Mouse (Mus musculus) intestine, embryonic 15.5 days (tissue): ENCODE measurements around the gene Fkbpl. TPM values are rescaled to one million over a fixed set of nuclear protein-coding genes. Genes with fewer than 3 reads are reported as not detected.

Experiments used
- ATAC-seq: fragments of 200-750 bp; cut with Nextera tagmentation; 2 replicates; pipeline ENCODE4 v1.8.0; 2017; ENCODE audit warnings: moderate TSS enrichment, moderate library complexity
- H3K27ac ChIP-seq: fragments of 300-500 bp; sonication (generic); 2 replicates; pipeline ENCODE4 v1.5.1; 2015; ENCODE audit warnings: mild to moderate bottlenecking, inconsistent platforms
- H3K27me3 ChIP-seq: fragments of 300-500 bp; sonication (generic); replicated peaks from 2 replicates; pipeline ENCODE4 v1.6.1; 2015; ENCODE audit warnings: inconsistent platforms
- H3K36me3 ChIP-seq: fragments of 300-500 bp; sonication (generic); 2 replicates; pipeline ENCODE4 v1.6.1; 2015; ENCODE audit warnings: inconsistent platforms
- H3K4me1 ChIP-seq: fragments of 300-500 bp; sonication (generic); replicated peaks from 2 replicates; pipeline ENCODE4 v1.6.1; 2015; ENCODE audit warnings: inconsistent platforms
- H3K4me2 ChIP-seq: fragments of 300-500 bp; sonication (generic); replicated peaks from 2 replicates; pipeline ENCODE4 v1.6.1; 2015; ENCODE audit warnings: mild to moderate bottlenecking, inconsistent platforms
- H3K4me3 ChIP-seq: fragments of 300-500 bp; sonication (generic); replicated peaks from 2 replicates; pipeline ENCODE4 v1.5.1; 2015; ENCODE audit warnings: inconsistent platforms
- H3K9ac ChIP-seq: fragments of 300-500 bp; sonication (generic); 2 replicates; pipeline ENCODE4 v1.6.1; 2015; ENCODE audit warnings: inconsistent platforms
- H3K9me3 ChIP-seq: fragments of 300-500 bp; sonication (generic); 2 replicates; pipeline ENCODE4 v1.6.1; 2016; ENCODE audit warnings: inconsistent platforms
- WGBS: fragments of 180-500 bp; shearing (Covaris S2); methylation state at CpG from one replicate; pipeline ENCODE4 v1.1.7; 2015; 5-methylcytosine and 5-hydroxymethylcytosine counted together
- polyA plus RNA-seq: library from polyadenylated mRNA; unstranded; fragments of >200 nt; fragmentation: Nextera tagmentation; extraction: Ambion mirVana; gene quantifications from 2 replicates; pipeline ENCODE4 v1.2.1, GENCODE M21; 2015

The Fkbpl gene
- polyA plus RNA-seq, 1 experiment from 2014 or later = 13.7 TPM

GRCm38 (mm10) chr17:34651507-34652221 lies 7.1 kb downstream of the Fkbpl start:
- H3K36me3 ChIP-seq = peaks cover 6% of the 10 kb centered on the region
- 56% methylated on average over 19 of the region's 19 CpGs for WGBS

GRCm38 (mm10) chr17:34652546-34652945 lies 8.0 kb downstream of the Fkbpl start:
- WGBS = 96% methylated on average over 10 of the region's 10 CpGs
- Histone ChIP-seq H3K27me3 (no peaks in the 10 kb centered on the region), H3K4me3 (no peak overlapping the region), H3K9me3 (no peaks in the 10 kb centered on the region), H3K4me2 (no peak overlapping the region), H3K4me1 (peaks cover 34% of the 10 kb centered on the region), H3K27ac (no peak overlapping the region), H3K9ac (no peak overlapping the region), H3K36me3 (peaks cover 6% of the 10 kb centered on the region)
- no peak for ATAC-seq

More at GRCm38 (mm10) chr17:34651507-34652221, 7.1 kb downstream of the Fkbpl start:
- H3K27me3 ChIP-seq = no peaks in the 10 kb centered on the region
- H3K4me2 ChIP-seq = no peak overlapping the region
- no peaks in the 10 kb centered on the region for H3K9me3 ChIP-seq
- H3K9ac ChIP-seq = no peak overlapping the region
- ATAC-seq = no peak
- H3K4me1 ChIP-seq = peaks cover 28% of the 10 kb centered on the region
- H3K27ac ChIP-seq = no peak overlapping the region
- H3K4me3 ChIP-seq = no peak overlapping the region

GRCm38 (mm10) chr17:34652985-34653384 lies 8.4 kb downstream of the Fkbpl start:
- Histone ChIP-seq H3K4me3 (no peak overlapping the region), H3K4me2 (no peak overlapping the region), H3K4me1 (peaks cover 29% of the 10 kb centered on the region), H3K9ac (no peak overlapping the region), H3K27ac (no peak overlapping the region), H3K27me3 (no peaks in the 10 kb centered on the region), H3K9me3 (no peaks in the 10 kb centered on the region), H3K36me3 (peaks cover 6% of the 10 kb centered on the region)
- no peak for ATAC-seq
- WGBS = 94% methylated on average over 8 of the region's 8 CpGs

GRCm38 (mm10) chr17:34653746-34654285 lies 9.3 kb downstream of the Fkbpl start:
- H3K4me2 ChIP-seq = no peak overlapping the region
- no peak overlapping the region for H3K4me3 ChIP-seq
- peaks cover 26% of the 10 kb centered on the region for H3K4me1 ChIP-seq
- H3K9me3 ChIP-seq = no peaks in the 10 kb centered on the region
- H3K27me3 ChIP-seq = no peaks in the 10 kb centered on the region
- peaks cover 6% of the 10 kb centered on the region for H3K36me3 ChIP-seq
- no peak overlapping the region for H3K9ac ChIP-seq
- ATAC-seq = no peak
- 64% methylated on average over 9 of the region's 9 CpGs for WGBS
- H3K27ac ChIP-seq = no peak overlapping the region

- Histone ChIP-seq H3K9ac (no peak overlapping the region), H3K4me1 (peaks cover 28% of the 10 kb centered on the region), H3K27ac (peak overlapping the region; percentile 44; the same call in 1 of the 2 replicates), H3K36me3 (peaks cover 6% of the 10 kb centered on the region), H3K4me3 (no peak overlapping the region), H3K4me2 (no peak overlapping the region), H3K9me3 (no peaks in the 10 kb centered on the region), H3K27me3 (peaks cover 3% of the 10 kb centered on the region; the same call in 1 of the 2 replicates)
- no peak for ATAC-seq
- WGBS = 92% methylated on average over 13 of the region's 13 CpGs
These were observed 9.8 kb downstream of the Fkbpl start for GRCm38 (mm10) chr17:34654392-34654791.

GRCm38 (mm10) chr17:34655160-34655559 lies 10.6 kb downstream of the Fkbpl start:
- no peak overlapping the region for H3K4me2 ChIP-seq
- ATAC-seq = peak; percentile 30
- H3K9ac ChIP-seq = no peak overlapping the region
- no peak overlapping the region for H3K4me3 ChIP-seq
- peak overlapping the region; percentile 79 for H3K27ac ChIP-seq
- no peaks in the 10 kb centered on the region for H3K9me3 ChIP-seq
- H3K27me3 ChIP-seq = peaks cover 5% of the 10 kb centered on the region; the same call in 1 of the 2 replicates
- H3K36me3 ChIP-seq = peaks cover 4% of the 10 kb centered on the region; the same call in 1 of the 2 replicates
- H3K4me1 ChIP-seq = peaks cover 32% of the 10 kb centered on the region
- WGBS = 46% methylated on average over 7 of the region's 7 CpGs

- Histone ChIP-seq H3K9me3 (no peaks in the 10 kb centered on the region), H3K27ac (peak overlapping the region; percentile 79), H3K36me3 (peaks cover 4% of the 10 kb centered on the region; the same call in 1 of the 2 replicates), H3K27me3 (peaks cover 9% of the 10 kb centered on the region; the same call in 1 of the 2 replicates), H3K4me1 (peaks cover 36% of the 10 kb centered on the region), H3K9ac (no peak overlapping the region), H3K4me2 (no peak overlapping the region), H3K4me3 (no peak overlapping the region)
- 37% methylated on average over 4 of the region's 4 CpGs for WGBS
- peak; percentile 71 for ATAC-seq
These were observed 11.0 kb downstream of the Fkbpl start for GRCm38 (mm10) chr17:34655581-34655991.

- no peak overlapping the region for H3K4me2 ChIP-seq
- H3K4me3 ChIP-seq = no peak overlapping the region
- WGBS = 40% methylated on average over 8 of the region's 8 CpGs
- no peak overlapping the region for H3K9ac ChIP-seq
- H3K36me3 ChIP-seq = peaks cover 1% of the 10 kb centered on the region; the same call in 1 of the 2 replicates
- no peak for ATAC-seq
- H3K27me3 ChIP-seq = peaks cover 13% of the 10 kb centered on the region; the same call in 1 of the 2 replicates
- peaks cover 47% of the 10 kb centered on the region for H3K4me1 ChIP-seq
- H3K27ac ChIP-seq = peak overlapping the region; percentile 79; the same call in 1 of the 2 replicates
- H3K9me3 ChIP-seq = no peaks in the 10 kb centered on the region
These were observed 12.1 kb downstream of the Fkbpl start for GRCm38 (mm10) chr17:34656666-34657065.

GRCm38 (mm10) chr17:34657271-34657670 lies 12.7 kb downstream of the Fkbpl start:
- no peak overlapping the region for H3K4me2 ChIP-seq
- H3K27ac ChIP-seq = no peak overlapping the region
- H3K4me3 ChIP-seq = no peak overlapping the region
- no peaks in the 10 kb centered on the region for H3K9me3 ChIP-seq
- H3K36me3 ChIP-seq = no peaks in the 10 kb centered on the region
- peaks cover 47% of the 10 kb centered on the region for H3K4me1 ChIP-seq
- no peak for ATAC-seq
- H3K9ac ChIP-seq = no peak overlapping the region
- peaks cover 13% of the 10 kb centered on the region; the same call in 1 of the 2 replicates for H3K27me3 ChIP-seq
- 44% methylated on average over 2 of the region's 2 CpGs for WGBS

GRCm38 (mm10) chr17:34658145-34658544 lies 13.6 kb downstream of the Fkbpl start:
- Histone ChIP-seq H3K27ac (no peak overlapping the region), H3K4me2 (no peak overlapping the region)
- ATAC-seq = no peak

GRCm38 (mm10) chr17:34658591-34658990 lies 14.0 kb downstream of the Fkbpl start:
- H3K4me2 ChIP-seq = no peak overlapping the region
- ATAC-seq = no peak
- 80% methylated on average over 3 of the region's 3 CpGs for WGBS

More at GRCm38 (mm10) chr17:34658145-34658544, 13.6 kb downstream of the Fkbpl start:
- WGBS = 82% methylated on average over 2 of the region's 2 CpGs
- H3K9me3 ChIP-seq = no peaks in the 10 kb centered on the region
- H3K9ac ChIP-seq = no peak overlapping the region
- peaks cover 13% of the 10 kb centered on the region; the same call in 1 of the 2 replicates for H3K27me3 ChIP-seq
- H3K36me3 ChIP-seq = no peaks in the 10 kb centered on the region
- H3K4me1 ChIP-seq = peaks cover 47% of the 10 kb centered on the region
- H3K4me3 ChIP-seq = no peak overlapping the region

GRCm38 (mm10) chr17:34659181-34659896 lies 14.8 kb downstream of the Fkbpl start:
- peaks cover 47% of the 10 kb centered on the region for H3K4me1 ChIP-seq
- H3K9me3 ChIP-seq = no peaks in the 10 kb centered on the region
- no peak overlapping the region for H3K9ac ChIP-seq
- H3K27me3 ChIP-seq = peaks cover 13% of the 10 kb centered on the region; the same call in 1 of the 2 replicates
- no peak overlapping the region for H3K4me3 ChIP-seq
- 54% methylated on average over 12 of the region's 12 CpGs for WGBS
- no peak for ATAC-seq
- 0 out of 2 replicates have a peak overlapping the region, but pooled peaks have one; percentile 1 for H3K4me2 ChIP-seq
- no peaks in the 10 kb centered on the region for H3K36me3 ChIP-seq
- H3K27ac ChIP-seq = no peak overlapping the region

More at GRCm38 (mm10) chr17:34658591-34658990, 14.0 kb downstream of the Fkbpl start:
- Histone ChIP-seq H3K4me1 (peaks cover 47% of the 10 kb centered on the region), H3K9me3 (no peaks in the 10 kb centered on the region), H3K27ac (no peak overlapping the region), H3K27me3 (peaks cover 13% of the 10 kb centered on the region; the same call in 1 of the 2 replicates), H3K9ac (no peak overlapping the region), H3K36me3 (no peaks in the 10 kb centered on the region), H3K4me3 (no peak overlapping the region)
